Mouse (Mus musculus) kidney, embryonic 16.5 days (tissue): ENCODE results near the gene Dppa4. TPM values are rescaled to one million over a fixed set of nuclear protein-coding genes. Genes with fewer than 3 reads are reported as not detected.

Source experiments
- ATAC-seq: fragments of 200-750 bp; cut with Nextera tagmentation; 2 replicates; pipeline ENCODE4 v1.8.0; 2017; ENCODE audit warnings: moderate TSS enrichment; ENCODE audit not compliant: low FRiP score, low TSS enrichment
- H3K27ac ChIP-seq: fragments of 300-500 bp; sonication (generic); 2 replicates; pipeline ENCODE4 v1.5.1; 2014; ENCODE audit warnings: low read length
- H3K27me3 ChIP-seq: fragments of 300-500 bp; sonication (generic); 2 replicates; pipeline ENCODE4 v1.6.1; 2014; ENCODE audit warnings: low read length, control low read depth, mixed read lengths; ENCODE audit not compliant: insufficient read depth
- H3K36me3 ChIP-seq: fragments of 300-500 bp; sonication (generic); 2 replicates; pipeline ENCODE4 v1.6.1; 2014; ENCODE audit warnings: low read length, control low read depth, mixed read lengths; ENCODE audit not compliant: insufficient read depth
- H3K4me1 ChIP-seq: fragments of 300-500 bp; sonication (generic); 2 replicates; pipeline ENCODE4 v1.6.1; 2014; ENCODE audit warnings: low read length, control low read depth, mixed read lengths; ENCODE audit not compliant: insufficient read depth
- H3K4me2 ChIP-seq: fragments of 300-500 bp; sonication (generic); replicated peaks from 2 replicates; pipeline ENCODE4 v1.6.1; 2014; ENCODE audit warnings: low read depth, low read length
- H3K4me3 ChIP-seq: fragments of 300-500 bp; sonication (generic); 2 replicates; pipeline ENCODE4 v1.5.1; 2014; ENCODE audit warnings: mild to moderate bottlenecking, low read length
- H3K9ac ChIP-seq: fragments of 300-500 bp; sonication (generic); replicated peaks from 2 replicates; pipeline ENCODE4 v1.6.1; 2014; ENCODE audit warnings: low read length
- H3K9me3 ChIP-seq: fragments of 300-500 bp; sonication (generic); 2 replicates; pipeline ENCODE4 v1.6.1; 2016; ENCODE audit warnings: low read length, control low read depth
- WGBS: fragments of 180-500 bp; shearing (Covaris S2); extraction: QIAGEN DNeasy Blood & Tissue Kit; methylation state at CpG from one replicate; pipeline ENCODE4 v1.1.7; 2014; 5-methylcytosine and 5-hydroxymethylcytosine counted together
- polyA plus RNA-seq: library from polyadenylated mRNA; unstranded; fragments of >200 nt; fragmentation: Nextera tagmentation; extraction: Ambion mirVana; gene quantifications from 2 replicates; pipeline ENCODE4 v1.2.1, GENCODE M21; 2015

Dppa4 gene
- polyA plus RNA-seq, 1 experiment from 2014 or later: 0.46 TPM

- H3K27ac ChIP-seq: no peak overlapping the region
Measured at GRCm38 (mm10) chr16:48320781-48321180, 37.2 kb downstream of the Dppa4 start.

GRCm38 (mm10) chr16:48323133-48323532 lies 39.6 kb downstream of the Dppa4 start:
- H3K4me1 ChIP-seq: 0 out of 2 replicates have a peak, but pooled peaks cover 5% of the 10 kb centered on the region
- no peak overlapping the region for H3K27ac ChIP-seq
- H3K4me2 ChIP-seq: no peak overlapping the region
- H3K9me3 ChIP-seq: no peaks in the 10 kb centered on the region
- H3K27me3 ChIP-seq: no peaks in the 10 kb centered on the region
- no peak for ATAC-seq
- H3K9ac ChIP-seq: no peak overlapping the region
- H3K36me3 ChIP-seq: no peaks in the 10 kb centered on the region
- no peak overlapping the region for H3K4me3 ChIP-seq
- WGBS: 63% methylated on average over 6 of the region's 6 CpGs

More at GRCm38 (mm10) chr16:48320781-48321180, 37.2 kb downstream of the Dppa4 start:
- H3K4me1 ChIP-seq: no peaks in the 10 kb centered on the region
- H3K36me3 ChIP-seq: no peaks in the 10 kb centered on the region
- H3K4me2 ChIP-seq: no peak overlapping the region
- H3K27me3 ChIP-seq: no peaks in the 10 kb centered on the region
- no peak for ATAC-seq
- no peak overlapping the region for H3K4me3 ChIP-seq
- H3K9me3 ChIP-seq: no peaks in the 10 kb centered on the region
- 93% methylated on average over 6 of the region's 6 CpGs for WGBS
- H3K9ac ChIP-seq: no peak overlapping the region

- H3K4me3 ChIP-seq: no peak overlapping the region
- ATAC-seq: no peak
- no peaks in the 10 kb centered on the region for H3K9me3 ChIP-seq
- no peak overlapping the region for H3K27ac ChIP-seq
- 86% methylated on average over 8 of the region's 8 CpGs for WGBS
- H3K27me3 ChIP-seq: no peaks in the 10 kb centered on the region
- H3K36me3 ChIP-seq: no peaks in the 10 kb centered on the region
- no peak overlapping the region for H3K4me2 ChIP-seq
- 0 out of 2 replicates have a peak, but pooled peaks cover 5% of the 10 kb centered on the region for H3K4me1 ChIP-seq
- no peak overlapping the region for H3K9ac ChIP-seq
Measured at GRCm38 (mm10) chr16:48323602-48324345, 40.2 kb downstream of the Dppa4 start.

GRCm38 (mm10) chr16:48326903-48327302 lies 43.4 kb downstream of the Dppa4 start:
- Histone ChIP-seq H3K4me3 (no peak overlapping the region), H3K36me3 (no peaks in the 10 kb centered on the region), H3K4me2 (no peak overlapping the region), H3K4me1 (0 out of 2 replicates have a peak, but pooled peaks cover 5% of the 10 kb centered on the region), H3K27ac (no peak overlapping the region), H3K27me3 (no peaks in the 10 kb centered on the region), H3K9me3 (no peaks in the 10 kb centered on the region), H3K9ac (no peak overlapping the region)
- 13% methylated on average over 5 of the region's 5 CpGs for WGBS
- no peak for ATAC-seq

- ATAC-seq: no peak
- Histone ChIP-seq H3K27me3 (no peaks in the 10 kb centered on the region), H3K27ac (no peak overlapping the region), H3K4me1 (0 out of 2 replicates have a peak, but pooled peaks cover 5% of the 10 kb centered on the region), H3K4me3 (no peak overlapping the region), H3K9me3 (no peaks in the 10 kb centered on the region), H3K36me3 (no peaks in the 10 kb centered on the region), H3K4me2 (no peak overlapping the region), H3K9ac (no peak overlapping the region)
- WGBS: 93% methylated on average over 2 of the region's 2 CpGs
Measured at GRCm38 (mm10) chr16:48328420-48328819, 44.9 kb downstream of the Dppa4 start.

- Histone ChIP-seq H3K4me3 (no peak overlapping the region), H3K36me3 (no peaks in the 10 kb centered on the region), H3K27me3 (no peaks in the 10 kb centered on the region), H3K4me1 (0 out of 2 replicates have a peak, but pooled peaks cover 5% of the 10 kb centered on the region), H3K27ac (no peak overlapping the region), H3K9me3 (no peaks in the 10 kb centered on the region), H3K4me2 (no peak overlapping the region), H3K9ac (no peak overlapping the region)
- 79% methylated on average over 3 of the region's 3 CpGs for WGBS
- no peak for ATAC-seq
Measured at GRCm38 (mm10) chr16:48331822-48332221, 48.3 kb downstream of the Dppa4 start.

GRCm38 (mm10) chr16:48335326-48335725 lies 51.8 kb downstream of the Dppa4 start:
- H3K9ac ChIP-seq: no peak overlapping the region
- H3K4me2 ChIP-seq: no peak overlapping the region
- H3K4me1 ChIP-seq: no peaks in the 10 kb centered on the region
- H3K9me3 ChIP-seq: no peaks in the 10 kb centered on the region
- H3K36me3 ChIP-seq: no peaks in the 10 kb centered on the region
- no peak for ATAC-seq
- H3K27ac ChIP-seq: no peak overlapping the region
- 76% methylated on average over 4 of the region's 4 CpGs for WGBS
- no peaks in the 10 kb centered on the region for H3K27me3 ChIP-seq
- no peak overlapping the region for H3K4me3 ChIP-seq

Other genes with a start within 250 kb of the Dppa4 start
- not detected in 2 replicates for gene Dppa2, start 20.2 kb downstream of the Dppa4 start, polyA plus RNA-seq
- gene Gm5485, start 128.7 kb downstream of the Dppa4 start, polyA plus RNA-seq: not detected in 2 replicates
- gene Morc1, start 147.5 kb downstream of the Dppa4 start, polyA plus RNA-seq: 0.06 and 0.16 TPM in 2 replicates